1 mouse cellular context compared by ENCODE assay signal in the genomic region with DNA sequence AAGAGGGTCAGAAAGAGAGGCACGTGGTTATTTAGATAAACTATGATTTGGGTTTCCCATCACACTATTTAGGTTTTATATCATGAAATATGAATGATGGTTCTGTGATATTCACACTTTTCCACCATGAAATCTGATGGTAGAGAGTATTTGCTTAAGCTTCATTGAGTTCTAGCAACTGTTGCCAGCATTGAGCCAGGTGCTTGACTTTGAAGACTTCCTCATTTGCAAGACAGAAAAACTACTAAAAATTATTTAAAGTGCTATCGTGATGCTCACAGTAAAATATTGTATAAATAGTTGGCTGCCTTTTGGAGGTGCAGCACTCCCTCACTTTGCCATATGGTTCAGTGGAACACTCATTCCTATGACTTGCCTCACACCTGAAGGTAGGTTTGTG.
A peak's percentile ranks its signal among the peaks of the same experiment; 100 is the strongest.
TF ChIP-seq lines count a peak whose summit lies in the region.

No protein-coding gene starts in this region.

TF ChIP-seq in MEL, 35 proteins besides CTCF, POLR2A, EP300 and RAD21 (continued from another document):
- no peak for TF ChIP-seq USF2 (IDR thresholded peaks at IDR 0.05; ENCODE audit: borderline replicate concordance in 1 of 2, insufficient read depth in 1 of 2, low read depth in 1 of 2, low read length in 2 of 2)
- TF ChIP-seq NELFE (IDR thresholded peaks at IDR 0.05; ENCODE audit: low read depth, low read length): no peak
- TF ChIP-seq USF1 (IDR thresholded peaks at IDR 0.05; ENCODE audit: low read depth, low read length): no peak
- TF ChIP-seq TAL1 (IDR thresholded peaks at IDR 0.05; ENCODE audit: low read length): no peak
- peak; percentile 21; the same call in 1 of the 2 replicates for TF ChIP-seq SIN3A (IDR thresholded peaks at IDR 0.05; ENCODE audit: low read length)
- 0 out of 2 replicates have a peak, but pooled peaks have one; percentile 19 for TF ChIP-seq TCF12 (IDR thresholded peaks at IDR 0.05; ENCODE audit: low read depth, low read length)
